Mouse (Mus musculus): Measurements from ENCODE around the gene Gm6034. TPM values are rescaled to one million over a fixed set of nuclear protein-coding genes. Genes with fewer than 3 reads are reported as not detected.
"Not testable (repeated sequence)": the region's sequence is repeated elsewhere in the genome, so short reads cannot be mapped to it uniquely, and the experiment has no call there.

Gene Gm6034
- total and polyA plus RNA-seq, 3 experiments, result 0.42 to 2.1 (median 1.1) TPM

DNA sequence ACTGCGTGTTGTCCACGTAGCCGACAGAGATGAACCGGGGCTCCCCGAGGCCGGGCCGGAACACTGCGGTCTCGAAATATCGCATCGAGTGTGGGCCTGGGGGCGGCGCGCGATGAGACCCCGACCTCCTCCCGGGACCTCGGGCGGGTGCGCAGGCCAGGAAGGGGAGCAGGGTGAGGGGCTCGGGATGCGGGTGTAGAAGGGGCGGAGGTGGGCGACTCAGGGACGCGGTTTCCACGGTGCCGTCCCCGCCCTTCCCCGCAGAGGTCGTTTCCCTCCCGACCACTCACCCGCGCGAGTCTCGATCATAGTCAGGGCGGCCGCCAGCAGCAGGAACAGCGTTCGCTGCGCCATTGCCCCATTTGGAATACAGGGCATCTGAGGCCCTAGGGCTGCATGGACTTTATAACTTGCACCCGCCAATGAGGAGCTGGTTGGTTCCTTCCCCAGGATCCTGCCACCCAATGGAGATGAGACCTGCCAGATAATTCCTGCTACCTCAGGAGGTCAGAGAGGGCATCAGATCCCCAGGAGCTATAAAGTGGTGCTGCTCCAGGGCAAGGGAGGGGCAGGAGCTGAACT lies 41.2 kb downstream of the Gm6034 start:
- TF ChIP-seq USF1 (IDR thresholded peaks at IDR 0.05; ENCODE audit: low read depth, low read length) (no peak), CHD2 (IDR thresholded peaks at IDR 0.05; ENCODE audit: low read length) (no peak), MXI1 (IDR thresholded peaks at IDR 0.05; ENCODE audit: low read depth, low read length) (no peak), E2F4 (IDR thresholded peaks at IDR 0.05; ENCODE audit: insufficient replicate concordance, low read depth, low read length) (no peak)
- DNase-seq (ENCODE audit: extremely low read depth), result no peak
- peak overlapping the region; percentile 68 for H3K4me2 ChIP-seq (ENCODE audit: insufficient read depth, low read depth, poor library complexity, severe bottlenecking)
- no peaks in the 10 kb centered on the region for H3K36me3 ChIP-seq (replicated peaks in 1 of 2; ENCODE audit: control insufficient read depth in 1 of 2, insufficient read depth in 1 of 2, low read length in 1 of 2)
- in situ Hi-C loops (cut with MboI; ENCODE audit: low pct_ligation_motif_present, low pct_unique_long_range_greater_than_20kb, low sequenced_read_pairs), result loop anchor here (10.0 kb wide), 1 partner anchor 759 kb away; the partner anchor contains the start of gene H2-Q1
- H3K27me3 ChIP-seq (replicated peaks), result peaks cover 9% of the 10 kb centered on the region
- peak overlapping the region; percentile 41 to 69 (median 48) for H3K4me3 ChIP-seq (replicated peaks in 1 of 3; ENCODE audit: low read depth in 2 of 3, low read length in 2 of 3, poor library complexity in 1 of 3)
- H3K4me1 ChIP-seq (ENCODE audit: control insufficient read depth in 1 of 2, insufficient read depth in 2 of 2), result peaks cover 2 to 4% of the 10 kb centered on the region in 2 experiments; a peak in 1 of 4 replicates
- H3K9ac ChIP-seq (ENCODE audit: insufficient read depth, low read depth), result peak overlapping the region; percentile 48; the same call in 1 of the 2 replicates
- no peak overlapping the region for H3K27ac ChIP-seq (ENCODE audit: insufficient read depth, low read depth)
- dilution Hi-C loops (cut with MboI; ENCODE audit: extremely low pct_ligation_motif_present, extremely low pct_unique_long_range_greater_than_20kb, low sequenced_read_pairs), result no loop called here
- H3K79me2 ChIP-seq (replicated peaks; ENCODE audit: control insufficient read depth, extremely low read depth, insufficient read depth, poor library complexity, severe bottlenecking), result no peaks in the 10 kb centered on the region
- H3K9me3 ChIP-seq (replicated peaks; ENCODE audit: low read length), result no peaks in the 10 kb centered on the region

GRCm38 (mm10) chr17:36085976-36086375 lies 43.2 kb downstream of the Gm6034 start:
- H3K4me3 ChIP-seq (replicated peaks in 1 of 3; ENCODE audit: low read depth in 2 of 3, low read length in 2 of 3, poor library complexity in 1 of 3); H3K9ac ChIP-seq (ENCODE audit: insufficient read depth, low read depth); DNase-seq (ENCODE audit: extremely low read depth); H3K27me3 ChIP-seq (replicated peaks); H3K4me2 ChIP-seq (ENCODE audit: insufficient read depth, low read depth, poor library complexity, severe bottlenecking); H3K36me3 ChIP-seq (replicated peaks in 1 of 2; ENCODE audit: control insufficient read depth in 1 of 2, insufficient read depth in 1 of 2, low read length in 1 of 2); H3K9me3 ChIP-seq (replicated peaks; ENCODE audit: low read length); dilution Hi-C loops (cut with MboI; ENCODE audit: extremely low pct_ligation_motif_present, extremely low pct_unique_long_range_greater_than_20kb, low sequenced_read_pairs); H3K4me1 ChIP-seq (ENCODE audit: control insufficient read depth in 1 of 2, insufficient read depth in 2 of 2); H3K79me2 ChIP-seq (replicated peaks; ENCODE audit: control insufficient read depth, extremely low read depth, insufficient read depth, poor library complexity, severe bottlenecking); H3K27ac ChIP-seq (ENCODE audit: insufficient read depth, low read depth): not testable (repeated sequence)
- in situ Hi-C loops (cut with MboI; ENCODE audit: low pct_ligation_motif_present, low pct_unique_long_range_greater_than_20kb, low sequenced_read_pairs), result loop anchor here (10.0 kb wide), 1 partner anchor 761 kb away; the partner anchor contains the start of gene H2-Q1

- H3K36me3 ChIP-seq (replicated peaks in 1 of 2; ENCODE audit: control insufficient read depth in 1 of 2, insufficient read depth in 1 of 2, low read length in 1 of 2); H3K27me3 ChIP-seq (replicated peaks); H3K79me2 ChIP-seq (replicated peaks; ENCODE audit: control insufficient read depth, extremely low read depth, insufficient read depth, poor library complexity, severe bottlenecking); DNase-seq (ENCODE audit: extremely low read depth); H3K4me1 ChIP-seq (ENCODE audit: control insufficient read depth in 1 of 2, insufficient read depth in 2 of 2); H3K4me3 ChIP-seq (replicated peaks in 1 of 3; ENCODE audit: low read depth in 2 of 3, low read length in 2 of 3, poor library complexity in 1 of 3); dilution Hi-C loops (cut with MboI; ENCODE audit: extremely low pct_ligation_motif_present, extremely low pct_unique_long_range_greater_than_20kb, low sequenced_read_pairs); H3K9me3 ChIP-seq (replicated peaks; ENCODE audit: low read length); H3K9ac ChIP-seq (ENCODE audit: insufficient read depth, low read depth); H3K4me2 ChIP-seq (ENCODE audit: insufficient read depth, low read depth, poor library complexity, severe bottlenecking); H3K27ac ChIP-seq (ENCODE audit: insufficient read depth, low read depth): not testable (repeated sequence)
- in situ Hi-C loops (cut with MboI; ENCODE audit: low pct_ligation_motif_present, low pct_unique_long_range_greater_than_20kb, low sequenced_read_pairs), result loop anchor here (10.0 kb wide), 1 partner anchor 63 kb away; no protein-coding TSS in a partner anchor
Observed at GRCm38 (mm10) chr17:36091933-36092332, 49.2 kb downstream of the Gm6034 start.

GRCm38 (mm10) chr17:36092520-36092919 lies 49.8 kb downstream of the Gm6034 start:
- H3K4me2 ChIP-seq (ENCODE audit: insufficient read depth, low read depth, poor library complexity, severe bottlenecking); H3K27me3 ChIP-seq (replicated peaks); H3K36me3 ChIP-seq (replicated peaks in 1 of 2; ENCODE audit: control insufficient read depth in 1 of 2, insufficient read depth in 1 of 2, low read length in 1 of 2); H3K9me3 ChIP-seq (replicated peaks; ENCODE audit: low read length); dilution Hi-C loops (cut with MboI; ENCODE audit: extremely low pct_ligation_motif_present, extremely low pct_unique_long_range_greater_than_20kb, low sequenced_read_pairs); H3K27ac ChIP-seq (ENCODE audit: insufficient read depth, low read depth); H3K4me3 ChIP-seq (replicated peaks in 1 of 3; ENCODE audit: low read depth in 2 of 3, low read length in 2 of 3, poor library complexity in 1 of 3); H3K9ac ChIP-seq (ENCODE audit: insufficient read depth, low read depth); H3K4me1 ChIP-seq (ENCODE audit: control insufficient read depth in 1 of 2, insufficient read depth in 2 of 2); H3K79me2 ChIP-seq (replicated peaks; ENCODE audit: control insufficient read depth, extremely low read depth, insufficient read depth, poor library complexity, severe bottlenecking); DNase-seq (ENCODE audit: extremely low read depth): not testable (repeated sequence)
- in situ Hi-C loops (cut with MboI; ENCODE audit: low pct_ligation_motif_present, low pct_unique_long_range_greater_than_20kb, low sequenced_read_pairs), result loop anchor here (10.0 kb wide), 1 partner anchor 62 kb away; no protein-coding TSS in a partner anchor
